Mouse (Mus musculus): ENCODE measurements around the gene Cdk20. TPM values are rescaled to one million over a fixed set of nuclear protein-coding genes. Genes with fewer than 3 reads are reported as not detected.
A peak's percentile ranks its signal among the peaks of the same experiment; 100 is the strongest.

The Cdk20 gene
- total RNA-seq (2014; rRNA removed) (4.0 and 5.6 TPM in 2 replicates), polyA plus RNA-seq (2012; rRNA removed) (11.8 and 15.7 TPM in 2 replicates)

DNA sequence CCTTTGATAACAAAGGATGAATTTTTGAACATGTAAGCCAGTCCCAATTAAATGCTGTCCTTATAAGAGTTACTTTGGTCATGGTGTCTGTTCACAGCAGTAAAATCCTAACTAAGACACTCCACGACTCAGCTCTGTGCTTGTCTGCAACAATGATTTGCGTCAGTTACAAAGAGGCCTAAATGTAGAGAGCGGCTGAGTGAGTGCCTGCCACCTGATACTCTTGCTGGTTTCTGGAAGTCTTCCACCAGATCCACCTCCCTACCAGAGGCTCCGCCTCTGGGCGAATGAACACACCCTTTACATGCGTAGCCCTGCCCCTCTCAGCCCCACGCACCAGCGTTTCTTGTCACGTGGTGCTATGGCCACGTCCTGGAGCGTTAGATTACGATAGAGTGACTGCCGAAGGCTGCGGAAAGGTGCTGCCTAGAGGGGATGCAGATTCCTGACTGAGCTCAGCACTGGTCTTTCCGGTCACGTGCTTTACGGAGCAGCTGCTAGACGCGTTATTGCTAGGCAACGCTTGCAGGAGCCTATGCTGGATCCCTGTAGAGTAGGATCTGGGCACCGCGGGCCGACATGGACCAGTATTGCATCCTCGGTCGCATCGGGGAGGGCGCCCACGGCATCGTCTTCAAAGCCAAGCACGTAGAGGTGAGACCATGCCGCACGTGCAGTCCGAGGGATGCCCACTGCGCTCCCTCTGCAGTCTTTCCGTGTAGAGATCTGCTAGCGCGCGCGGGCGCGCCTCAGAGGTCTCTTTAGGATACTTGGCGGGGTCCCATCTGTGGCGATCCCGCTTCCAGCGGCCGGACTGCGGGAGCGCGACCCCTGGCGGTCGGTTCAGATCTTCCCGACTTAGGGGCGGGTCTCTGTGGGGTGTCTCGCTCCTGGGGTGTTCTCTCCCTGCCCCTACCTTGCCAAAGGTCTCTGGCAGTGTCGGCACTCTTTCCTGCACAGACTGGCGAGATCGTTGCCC is at the start of gene Cdk20:
Gene Cdk20 (plus strand): TSS at position 298 of the 979 bp plus-strand sequence.
- peak; percentile 79 for TF ChIP-seq CTCF (IDR thresholded peaks at IDR 0.05; ENCODE audit: low read depth, low read length)
- TF ChIP-seq POLR2A (IDR thresholded peaks at IDR 0.05; ENCODE audit: extremely low read depth, insufficient read depth, low read length): 0 out of 2 replicates have a peak, but pooled peaks have one; percentile 23
- H3K27me3 ChIP-seq (ENCODE audit: control insufficient read depth, insufficient read depth, low read length): no peaks in the 10 kb centered on the region
- peak; percentile 95 for DNase-seq (ENCODE audit: extremely low read depth, low read depth, low spot score)
- H3K36me3 ChIP-seq (ENCODE audit: control insufficient read depth, insufficient read depth, low read length): no peaks in the 10 kb centered on the region
- peak within 1 kb of the TSS; percentile 75 for H3K9ac ChIP-seq (ENCODE audit: low read depth, low read length)
- peak within 1 kb of the TSS; percentile 65 for H3K27ac ChIP-seq (replicated peaks; ENCODE audit: insufficient read depth, low read depth, low read length)
- peak within 1 kb of the TSS; percentile 77 for H3K4me3 ChIP-seq (ENCODE audit: insufficient read depth, low read depth, low read length)
- H3K4me1 ChIP-seq (ENCODE audit: control insufficient read depth, insufficient read depth, low read length): peaks cover 3% of the 10 kb centered on the region
- under 1% methylated on average over 57 of the region's 57 CpGs for WGBS
- H3K79me2 ChIP-seq (ENCODE audit: control insufficient read depth, insufficient read depth, low read length): no peaks in the 10 kb centered on the region

GRCm38 (mm10) chr13:64384937-64385336 is 47.2 kb upstream of the Cdk20 start:
- H3K27me3 ChIP-seq (ENCODE audit: control insufficient read depth, insufficient read depth, low read length): no peaks in the 10 kb centered on the region
- H3K4me1 ChIP-seq (ENCODE audit: control insufficient read depth, insufficient read depth, low read length): peaks cover 9% of the 10 kb centered on the region
- H3K9ac ChIP-seq (ENCODE audit: low read depth, low read length): no peak overlapping the region
- 95% methylated on average over 3 of the region's 3 CpGs for WGBS
- DNase-seq (ENCODE audit: extremely low read depth, low read depth, low spot score): no peak
- H3K36me3 ChIP-seq (ENCODE audit: control insufficient read depth, insufficient read depth, low read length): no peaks in the 10 kb centered on the region
- no peak overlapping the region for H3K27ac ChIP-seq (replicated peaks; ENCODE audit: insufficient read depth, low read depth, low read length)
- TF ChIP-seq CTCF (IDR thresholded peaks at IDR 0.05; ENCODE audit: low read depth, low read length): no peak
- TF ChIP-seq POLR2A (IDR thresholded peaks at IDR 0.05; ENCODE audit: extremely low read depth, insufficient read depth, low read length): no peak
- H3K4me3 ChIP-seq (ENCODE audit: insufficient read depth, low read depth, low read length): no peak overlapping the region
- no peaks in the 10 kb centered on the region for H3K79me2 ChIP-seq (ENCODE audit: control insufficient read depth, insufficient read depth, low read length)

- no peaks in the 10 kb centered on the region for H3K27me3 ChIP-seq (ENCODE audit: control insufficient read depth, insufficient read depth, low read length)
- peaks cover 9% of the 10 kb centered on the region for H3K4me1 ChIP-seq (ENCODE audit: control insufficient read depth, insufficient read depth, low read length)
- TF ChIP-seq POLR2A (IDR thresholded peaks at IDR 0.05; ENCODE audit: extremely low read depth, insufficient read depth, low read length) (no peak), CTCF (IDR thresholded peaks at IDR 0.05; ENCODE audit: low read depth, low read length) (no peak)
- H3K27ac ChIP-seq (replicated peaks; ENCODE audit: insufficient read depth, low read depth, low read length): peak overlapping the region; percentile 72
- H3K36me3 ChIP-seq (ENCODE audit: control insufficient read depth, insufficient read depth, low read length): no peaks in the 10 kb centered on the region
- peak overlapping the region; percentile 47 for H3K9ac ChIP-seq (ENCODE audit: low read depth, low read length)
- no peak overlapping the region for H3K4me3 ChIP-seq (ENCODE audit: insufficient read depth, low read depth, low read length)
- peak; percentile 91 for DNase-seq (ENCODE audit: extremely low read depth, low read depth, low spot score)
- H3K79me2 ChIP-seq (ENCODE audit: control insufficient read depth, insufficient read depth, low read length): no peaks in the 10 kb centered on the region
- 7% methylated on average over 2 of the region's 2 CpGs for WGBS
Observed at GRCm38 (mm10) chr13:64386048-64386447, 46.1 kb upstream of the Cdk20 start.

GRCm38 (mm10) chr13:64388415-64388814 is 43.7 kb upstream of the Cdk20 start:
- peak; percentile 44 for DNase-seq (ENCODE audit: extremely low read depth, low read depth, low spot score)
- Histone ChIP-seq H3K27me3 (ENCODE audit: control insufficient read depth, insufficient read depth, low read length) (no peaks in the 10 kb centered on the region), H3K36me3 (ENCODE audit: control insufficient read depth, insufficient read depth, low read length) (no peaks in the 10 kb centered on the region), H3K79me2 (ENCODE audit: control insufficient read depth, insufficient read depth, low read length) (no peaks in the 10 kb centered on the region), H3K4me1 (ENCODE audit: control insufficient read depth, insufficient read depth, low read length) (peaks cover 9% of the 10 kb centered on the region), H3K9ac (ENCODE audit: low read depth, low read length) (no peak overlapping the region), H3K27ac (replicated peaks; ENCODE audit: insufficient read depth, low read depth, low read length) (no peak overlapping the region), H3K4me3 (ENCODE audit: insufficient read depth, low read depth, low read length) (no peak overlapping the region)
- 46% methylated on average over 4 of the region's 4 CpGs for WGBS
- TF ChIP-seq CTCF (IDR thresholded peaks at IDR 0.05; ENCODE audit: low read depth, low read length): no peak
- no peak for TF ChIP-seq POLR2A (IDR thresholded peaks at IDR 0.05; ENCODE audit: extremely low read depth, insufficient read depth, low read length)

- H3K36me3 ChIP-seq (ENCODE audit: control insufficient read depth, insufficient read depth, low read length): no peaks in the 10 kb centered on the region
- H3K27ac ChIP-seq (replicated peaks; ENCODE audit: insufficient read depth, low read depth, low read length): no peak overlapping the region
- TF ChIP-seq POLR2A (IDR thresholded peaks at IDR 0.05; ENCODE audit: extremely low read depth, insufficient read depth, low read length) (no peak), CTCF (IDR thresholded peaks at IDR 0.05; ENCODE audit: low read depth, low read length) (no peak)
- no peak for DNase-seq (ENCODE audit: extremely low read depth, low read depth, low spot score)
- H3K79me2 ChIP-seq (ENCODE audit: control insufficient read depth, insufficient read depth, low read length): no peaks in the 10 kb centered on the region
- no peaks in the 10 kb centered on the region for H3K27me3 ChIP-seq (ENCODE audit: control insufficient read depth, insufficient read depth, low read length)
- whole genome bisulfite sequencing: 71% methylated on average over 8 of the region's 8 CpGs
- H3K4me1 ChIP-seq (ENCODE audit: control insufficient read depth, insufficient read depth, low read length): peaks cover 19% of the 10 kb centered on the region
- no peak overlapping the region for H3K9ac ChIP-seq (ENCODE audit: low read depth, low read length)
- no peak overlapping the region for H3K4me3 ChIP-seq (ENCODE audit: insufficient read depth, low read depth, low read length)
Observed at GRCm38 (mm10) chr13:64396979-64397378, 35.1 kb upstream of the Cdk20 start.

All from liver, adult 2 months (tissue).